Mouse (Mus musculus) heart, postnatal 14 days (tissue): ENCODE data around the gene Rasgrp2. TPM values are rescaled to one million over a fixed set of nuclear protein-coding genes. Genes with fewer than 3 reads are reported as not detected.

Experiments used
- DNase-seq, 2 experiments: peaks; one replicate each; pipeline ENCODE4 v3.0.0; 2021 to 2022
- intact Hi-C: fragments of 180-260 bp; cut with DNase I; formaldehyde crosslinking; loops from one replicate; pipeline ENCODE4 v1.15.1; 2025
- total RNA-seq, 2 experiments: library from RNA; stranded (reverse); gene quantifications; 2 replicates each; pipeline ENCODE4 v1.2.3; 2021

Gene Rasgrp2
- total RNA-seq, 2 experiments from 2014 or later = 66.6 to 70.7 TPM

- intact Hi-C loops = no loop called here
- peak in 1 of 2 experiments; percentile 22 for DNase-seq
Measured at GRCm38 (mm10) chr19:6464306-6465071, 65.3 kb downstream of the Rasgrp2 start.

Other genes with a start within 250 kb of the Rasgrp2 start
- gene Majin, start 215.0 kb upstream of the Rasgrp2 start, total RNA-seq = not detected
- not detected for gene Gpha2, start 173.0 kb upstream of the Rasgrp2 start, total RNA-seq
- 10 to 100 TPM; 31.4 to 35.1 TPM for gene Ppp2r5b, start 163.5 kb upstream of the Rasgrp2 start, total RNA-seq
- 10 to 100 TPM; 20.4 to 22.7 TPM for gene Atg2a, start 157.7 kb upstream of the Rasgrp2 start, total RNA-seq
- gene Ehd1, start 122.6 kb upstream of the Rasgrp2 start, total RNA-seq = 100 to 1,000 TPM; 163 to 172 TPM
- 1 to 10 TPM; 8.9 to 9.8 TPM for gene Cdc42bpg, start 92.9 kb upstream of the Rasgrp2 start, total RNA-seq
- 10 to 100 TPM; 18.2 to 18.5 TPM for gene Men1, start 64.4 kb upstream of the Rasgrp2 start, total RNA-seq
- gene Map4k2, start 58.2 kb upstream of the Rasgrp2 start, total RNA-seq = 10 to 100 TPM; 56.3 TPM
- 100 to 1,000 TPM; 102 to 105 TPM for gene Sf1, start 35.6 kb upstream of the Rasgrp2 start, total RNA-seq
- 100 to 1,000 TPM; 824 to 866 TPM for gene Pygm, start 14.9 kb upstream of the Rasgrp2 start, total RNA-seq
- gene Nrxn2, start 19.4 kb downstream of the Rasgrp2 start, total RNA-seq = 1 to 10 TPM; 5.2 to 5.9 TPM
- not detected for gene Slc22a12, start 143.7 kb downstream of the Rasgrp2 start, total RNA-seq